Mouse (Mus musculus) cerebellum, postnatal 14 days (tissue): ENCODE results near the gene Macrod2.

Experiments used
- DNase-seq, 2 experiments: peaks; one replicate each; pipeline ENCODE4 v3.0.0; 2021; ENCODE audit warnings: mixed read lengths in 2 of 2

Macrod2 gene

DNA sequence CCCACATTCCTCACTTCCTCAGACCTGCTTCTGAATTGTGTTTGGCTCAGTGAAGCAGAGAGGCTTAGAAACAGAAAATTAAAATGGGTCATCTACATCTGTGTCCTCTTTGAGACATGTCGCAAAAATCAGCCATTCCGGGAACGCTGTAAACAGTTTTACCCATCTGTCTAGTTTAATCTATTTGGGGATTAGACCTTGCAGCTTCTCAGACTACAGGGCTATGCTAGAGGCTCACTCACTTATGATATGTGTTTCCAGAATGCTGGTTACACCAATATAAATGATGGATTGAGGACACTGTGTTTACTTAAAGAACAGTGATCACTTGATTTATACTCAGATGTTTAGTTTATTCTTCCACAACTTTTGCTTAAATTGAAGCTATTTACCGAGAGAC is 1475.8 kb downstream of the Macrod2 start:
- DNase-seq, result no peak

DNA sequence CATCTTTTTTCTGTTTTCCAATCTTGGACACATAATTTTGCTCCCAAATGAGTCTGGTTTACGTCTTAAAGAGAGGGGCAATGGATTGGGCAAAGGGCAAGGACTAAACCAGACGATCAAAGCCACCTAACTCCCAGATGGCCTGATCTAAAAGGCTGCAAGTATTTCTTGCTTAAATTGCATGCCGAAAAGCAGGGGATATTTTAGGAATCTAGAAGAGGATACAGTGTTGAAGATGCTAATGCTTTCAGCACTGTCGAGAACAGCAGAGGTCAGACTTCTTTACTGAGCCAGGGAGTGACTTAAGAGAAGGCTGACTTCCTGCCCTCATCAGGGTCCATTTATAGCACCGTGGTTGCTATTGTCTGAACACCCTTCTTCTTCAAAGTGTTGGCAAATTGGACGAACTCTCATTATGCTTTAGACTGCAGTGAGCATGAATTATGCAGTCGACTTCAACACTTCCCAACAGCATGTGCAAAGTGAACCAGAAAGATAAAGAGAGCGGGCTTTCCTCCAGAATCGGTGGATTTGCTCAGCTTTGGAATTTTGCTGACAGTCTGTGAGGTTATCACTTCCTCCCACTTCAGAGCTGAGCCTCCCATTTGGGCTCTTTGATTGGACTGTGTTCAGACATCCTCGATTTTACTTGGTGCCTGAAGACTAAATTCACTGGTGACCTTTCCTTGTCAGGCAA is 1481.2 kb downstream of the Macrod2 start:
- no peak for DNase-seq

GRCm38 (mm10) chr2:141876958-141877357 is 1481.8 kb downstream of the Macrod2 start:
- no peak for DNase-seq

GRCm38 (mm10) chr2:141878473-141878872 is 1483.4 kb downstream of the Macrod2 start:
- DNase-seq, result no peak

DNA sequence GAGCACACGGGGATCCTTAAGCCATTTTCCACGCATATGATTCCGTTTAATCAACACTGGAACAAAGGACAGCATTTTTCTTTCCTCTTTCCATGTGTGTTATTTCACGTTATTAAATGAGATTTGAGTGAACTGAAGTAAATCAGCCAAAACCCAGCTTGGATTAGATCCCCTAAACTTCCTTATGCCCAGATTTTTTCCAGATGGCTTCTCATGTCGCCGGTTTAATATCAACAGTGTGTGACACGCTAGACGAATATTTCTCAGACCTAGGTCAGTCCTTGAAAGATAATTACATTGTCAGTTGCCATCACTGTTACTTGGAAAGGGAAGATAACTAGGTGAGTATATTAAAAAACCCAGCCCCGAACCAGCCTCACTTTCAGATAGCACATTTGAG is 1484.6 kb downstream of the Macrod2 start:
- no peak for DNase-seq

GRCm38 (mm10) chr2:141886694-141887474 is 1491.8 kb downstream of the Macrod2 start:
- DNase-seq, result no peak

DNA sequence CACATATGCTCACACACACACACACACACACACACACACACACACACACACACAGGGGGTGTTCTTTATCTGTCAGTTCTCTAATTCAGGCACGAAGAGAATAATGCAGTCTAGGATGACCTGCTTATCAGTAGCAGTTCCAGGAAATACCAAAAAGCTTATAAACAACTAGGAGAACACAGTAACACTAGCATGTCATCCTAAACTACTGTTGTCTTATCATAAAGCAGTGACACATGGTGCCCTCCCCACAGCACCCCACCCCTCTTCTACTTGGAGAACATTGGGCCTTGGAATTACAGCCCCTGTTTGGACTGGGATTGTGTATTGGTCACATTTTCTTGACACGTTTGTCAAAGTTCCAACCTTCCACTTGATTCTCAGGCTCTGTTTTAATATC is 1494.4 kb downstream of the Macrod2 start:
- DNase-seq, result no peak

DNA sequence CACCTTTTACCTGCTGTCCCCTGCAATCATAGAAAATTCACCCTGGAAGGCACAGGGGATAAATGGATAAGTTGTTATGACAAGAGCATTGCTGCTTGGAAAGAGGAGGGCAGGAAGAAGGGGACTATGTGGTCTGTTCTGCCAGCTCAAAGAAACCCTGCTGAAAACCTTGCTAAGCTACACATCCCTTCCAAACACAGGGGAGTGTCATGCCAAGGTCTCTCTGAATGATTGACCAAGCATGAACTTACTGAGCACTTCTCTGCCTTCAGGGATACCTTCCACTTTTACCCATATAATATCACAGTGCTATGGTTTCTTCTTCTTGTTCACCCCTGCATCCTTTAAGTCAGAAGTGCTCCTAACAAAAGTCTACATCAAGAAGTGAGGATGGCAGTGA is 1502.8 kb downstream of the Macrod2 start:
- DNase-seq, result no peak

GRCm38 (mm10) chr2:141911831-141912447 is 1516.8 kb downstream of the Macrod2 start:
- no peak for DNase-seq

DNA sequence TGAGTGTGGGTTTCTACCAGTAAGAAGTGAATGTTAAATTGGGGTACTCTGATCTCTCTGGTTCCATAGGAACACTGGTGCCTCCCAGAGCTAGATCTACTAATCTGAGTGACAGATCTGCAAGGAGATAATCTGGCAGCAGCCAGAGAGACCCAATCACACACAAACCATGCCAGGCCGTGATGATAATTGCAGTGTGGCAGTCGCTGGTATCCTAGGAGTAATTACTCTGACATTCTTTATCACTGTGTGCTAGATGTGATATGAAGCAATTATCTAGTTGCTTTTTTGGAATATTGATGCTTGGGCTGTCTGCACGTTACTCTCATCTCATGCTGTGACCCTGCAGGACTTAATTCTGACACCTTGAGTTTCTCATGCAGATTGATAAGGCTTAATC is 1518.4 kb downstream of the Macrod2 start:
- DNase-seq, result peak in 1 of 2 experiments; percentile 14

DNA sequence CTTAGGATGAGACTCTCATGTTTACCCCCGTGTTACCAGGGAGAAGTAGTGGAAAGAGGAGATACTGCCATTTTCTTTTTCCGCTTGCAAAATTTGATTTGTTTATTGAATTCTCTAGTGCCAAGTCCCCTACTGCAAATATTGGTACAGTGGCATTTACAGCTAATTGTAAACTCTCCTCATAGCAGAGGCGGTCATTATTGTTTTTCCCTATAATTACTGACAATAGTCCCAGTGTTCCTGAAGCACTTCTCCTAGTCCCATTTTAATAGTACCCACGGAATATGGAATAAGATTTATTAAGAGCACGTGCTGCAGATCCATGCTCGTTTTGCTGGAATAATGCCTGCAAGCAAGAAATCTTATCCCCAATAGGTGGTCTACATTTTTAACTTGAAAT is 1518.8 kb downstream of the Macrod2 start:
- DNase-seq, result no peak

DNA sequence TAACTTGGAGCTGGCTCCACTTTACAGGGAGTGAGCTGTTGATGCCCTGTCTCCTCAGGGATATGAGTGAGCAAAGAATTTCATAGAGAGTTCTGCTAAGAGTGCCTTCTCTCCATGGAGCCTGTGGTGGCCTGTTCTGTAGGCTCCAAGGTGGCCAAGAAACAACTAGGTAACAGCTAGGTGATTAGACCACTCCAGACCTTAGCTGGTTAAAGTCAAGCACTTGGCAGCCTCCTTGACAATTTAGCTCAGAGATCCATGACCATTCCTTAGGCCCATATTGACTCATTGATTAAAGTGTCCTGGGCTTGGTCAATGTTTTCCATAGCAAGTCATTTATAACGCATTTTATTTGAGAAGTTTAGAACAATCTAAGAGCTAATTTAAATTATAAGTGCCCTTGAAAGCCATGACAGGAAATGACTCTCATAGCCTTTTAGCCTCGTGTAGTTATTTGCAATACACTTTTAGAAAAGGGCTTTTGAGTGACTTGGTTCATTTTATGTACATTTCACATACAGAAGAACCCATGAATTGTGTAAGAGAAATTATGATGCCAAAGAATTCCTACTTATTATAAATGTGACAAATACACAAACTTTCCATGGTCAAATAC is 1525.4 kb downstream of the Macrod2 start:
- no peak for DNase-seq

- no peak for DNase-seq
These were observed 1540.0 kb downstream of the Macrod2 start for GRCm38 (mm10) chr2:141935130-141935529.

DNA sequence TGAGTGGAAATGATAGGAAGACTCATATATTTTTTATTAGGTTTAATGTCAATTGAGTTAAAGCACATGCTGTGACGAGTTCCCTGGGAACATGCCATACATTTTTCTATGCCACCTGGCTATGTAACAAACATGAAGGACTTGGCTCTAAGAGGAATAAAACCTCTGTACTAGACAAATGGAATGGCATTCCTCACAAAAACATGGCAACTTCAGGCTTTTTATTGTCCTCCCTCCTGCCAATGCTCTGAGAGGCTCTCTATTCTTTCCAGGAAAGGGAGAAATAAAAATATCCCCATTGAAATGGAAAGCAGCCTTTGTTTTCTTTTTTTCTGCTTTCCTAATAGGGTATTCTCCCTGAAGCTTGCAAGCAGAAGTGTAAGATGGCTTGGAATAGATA is 1559.7 kb downstream of the Macrod2 start:
- peak in 1 of 2 experiments; percentile 7 for DNase-seq

GRCm38 (mm10) chr2:141955197-141955596 is 1560.1 kb downstream of the Macrod2 start:
- peak; percentile 13 to 29 for DNase-seq

DNA sequence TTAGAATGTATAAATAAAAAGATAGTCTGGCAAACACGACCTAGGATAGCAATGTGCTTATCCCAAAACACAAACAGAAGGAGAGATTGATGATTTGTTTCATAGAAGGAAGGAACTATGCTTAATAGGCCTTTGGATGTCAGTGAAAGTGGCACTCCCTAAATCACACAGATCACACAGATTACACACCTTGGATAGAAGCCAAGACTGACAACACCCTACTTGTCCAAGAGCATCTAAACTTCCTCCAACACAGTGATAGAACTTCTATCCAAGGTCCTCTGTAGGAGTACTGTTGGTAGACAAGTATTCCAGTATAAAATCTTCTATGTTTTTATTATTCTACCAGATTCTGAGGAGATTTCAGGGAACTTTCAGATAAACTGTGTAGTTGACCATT is 1567.8 kb downstream of the Macrod2 start:
- DNase-seq, result no peak

DNA sequence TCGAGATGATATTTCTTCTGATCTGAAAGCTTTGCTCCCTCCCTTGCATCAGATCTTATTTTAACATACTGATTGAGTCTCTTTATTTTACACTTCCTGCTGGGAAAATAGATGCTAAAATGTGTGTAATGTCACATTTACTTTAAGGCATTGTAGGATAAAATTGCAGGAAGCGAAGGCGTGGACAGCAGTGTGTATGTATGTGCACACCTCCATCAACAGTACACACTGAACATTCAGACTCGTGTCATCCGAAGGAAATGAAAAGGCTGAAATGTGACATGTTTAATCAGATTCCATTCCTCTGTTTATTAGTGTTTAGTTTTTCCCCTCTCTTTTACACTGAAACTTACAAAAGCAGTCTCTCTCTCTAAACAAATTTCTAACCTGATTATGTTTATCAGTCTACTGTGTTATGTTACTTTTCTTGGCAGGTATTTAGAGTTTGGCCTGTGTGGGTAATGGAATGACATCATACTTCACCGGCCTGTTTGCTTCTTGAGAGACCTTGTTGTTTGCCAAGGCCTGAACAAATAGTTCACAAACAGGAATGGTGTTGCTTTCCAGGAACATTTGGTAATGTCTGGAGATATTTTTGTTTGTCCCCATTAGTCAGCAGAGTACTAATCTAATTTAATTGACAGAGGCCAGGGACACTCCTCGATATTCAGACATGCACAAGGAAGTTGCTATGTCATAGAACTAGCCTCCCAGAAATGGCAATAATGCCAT is 1588.7 kb downstream of the Macrod2 start:
- no peak for DNase-seq

GRCm38 (mm10) chr2:141998901-141999300 is 1603.8 kb downstream of the Macrod2 start:
- peak; percentile 86 to 91 for DNase-seq

GRCm38 (mm10) chr2:142024534-142025155 is 1629.5 kb downstream of the Macrod2 start:
- DNase-seq, result no peak

DNA sequence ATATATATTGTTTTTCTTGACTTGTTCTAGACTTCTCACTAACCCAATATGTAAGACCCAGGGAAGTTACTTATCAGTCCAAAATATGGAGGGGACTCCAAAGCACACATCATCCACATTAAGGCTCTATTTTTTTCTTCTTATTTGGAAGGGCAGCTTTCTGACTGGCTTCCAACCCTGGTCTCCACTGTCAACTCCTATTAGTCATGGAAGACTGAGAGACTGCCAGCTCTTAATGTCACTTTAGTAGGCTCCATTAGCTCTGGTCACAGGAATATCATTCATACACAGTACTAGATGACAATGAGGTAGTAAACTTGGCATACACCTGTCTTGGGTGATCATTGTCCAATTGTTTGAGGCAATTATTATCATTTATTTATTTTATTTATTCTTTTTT is 1631.6 kb downstream of the Macrod2 start:
- DNase-seq, result peak; percentile 67 to 72

- no peak for DNase-seq
These were observed 1635.9 kb downstream of the Macrod2 start for GRCm38 (mm10) chr2:142030756-142031646.
